Mouse (Mus musculus) lung, postnatal 25 days (tissue): ENCODE results near the gene Alox15.
A peak's percentile ranks its signal among the peaks of the same experiment; 100 is the strongest.
"Not testable (repeated sequence)": the region's sequence is repeated elsewhere in the genome, so short reads cannot be mapped to it uniquely, and the experiment has no call there.

Source experiments
- DNase-seq: peaks from one replicate; pipeline ENCODE4 v3.0.0; 2022; ENCODE audit warnings: low spot score

Gene Alox15

GRCm38 (mm10) chr11:70351868-70352267 lies at the start of gene Alox15:
TSS of gene Alox15 (minus strand) at chr11:70352031.
- peak; percentile 4 for DNase-seq

- no peak for DNase-seq
These were observed 37.6 kb upstream of the Alox15 start for GRCm38 (mm10) chr11:70389421-70389820.

- no peak for DNase-seq
These were observed 35.6 kb upstream of the Alox15 start for GRCm38 (mm10) chr11:70387436-70387835.

- no peak for DNase-seq
These were observed 32.3 kb upstream of the Alox15 start for GRCm38 (mm10) chr11:70384136-70384535.

GRCm38 (mm10) chr11:70381330-70381729 lies 29.5 kb upstream of the Alox15 start:
- no peak for DNase-seq

- DNase-seq, result no peak
These were observed 28.7 kb upstream of the Alox15 start for GRCm38 (mm10) chr11:70380478-70381005.

- DNase-seq, result no peak
These were observed 24.2 kb upstream of the Alox15 start for GRCm38 (mm10) chr11:70376054-70376453.

- peak; percentile 24 for DNase-seq
These were observed 22.5 kb upstream of the Alox15 start for GRCm38 (mm10) chr11:70374302-70374701.

- no peak for DNase-seq
These were observed 21.2 kb upstream of the Alox15 start for GRCm38 (mm10) chr11:70372849-70373557.

GRCm38 (mm10) chr11:70372396-70372795 lies 20.6 kb upstream of the Alox15 start:
- no peak for DNase-seq

- DNase-seq, result not testable (repeated sequence)
These were observed 16.8 kb upstream of the Alox15 start for GRCm38 (mm10) chr11:70368626-70369025.

GRCm38 (mm10) chr11:70367701-70368100 lies 15.9 kb upstream of the Alox15 start:
- DNase-seq, result not testable (repeated sequence)

GRCm38 (mm10) chr11:70348630-70349029 lies 3.2 kb downstream of the Alox15 start:
- no peak for DNase-seq

GRCm38 (mm10) chr11:70347861-70348260 lies 4.0 kb downstream of the Alox15 start:
- no peak for DNase-seq

GRCm38 (mm10) chr11:70345546-70345945 lies 6.3 kb downstream of the Alox15 start:
- DNase-seq, result no peak

GRCm38 (mm10) chr11:70345061-70345460 lies 6.8 kb downstream of the Alox15 start:
- no peak for DNase-seq

- DNase-seq, result no peak
These were observed 12.3 kb downstream of the Alox15 start for GRCm38 (mm10) chr11:70339481-70339880.

GRCm38 (mm10) chr11:70334477-70334876 lies 17.4 kb downstream of the Alox15 start:
- peak; percentile 49 for DNase-seq

GRCm38 (mm10) chr11:70324726-70325125 lies 27.1 kb downstream of the Alox15 start:
- DNase-seq, result no peak

- no peak for DNase-seq
These were observed 29.3 kb downstream of the Alox15 start, which contains the start of gene Alox12e for GRCm38 (mm10) chr11:70322528-70322927. TSS of gene Alox12e (minus strand) at chr11:70322628.

GRCm38 (mm10) chr11:70321664-70322063 lies 30.2 kb downstream of the Alox15 start:
- DNase-seq, result peak; percentile 30

GRCm38 (mm10) chr11:70319614-70320013 lies 32.2 kb downstream of the Alox15 start:
- no peak for DNase-seq

- DNase-seq, result no peak
These were observed 38.0 kb downstream of the Alox15 start for GRCm38 (mm10) chr11:70313833-70314232.

- peak; percentile 74 for DNase-seq
These were observed 42.5 kb downstream of the Alox15 start for GRCm38 (mm10) chr11:70309341-70309740.
